Mouse (Mus musculus) ES-E14 (cell line): ENCODE data around the gene Krt73.

Experiments used
- CHD2 ChIP-seq: IDR thresholded peaks from 2 replicates; pipeline ENCODE4 v1.6.1; 2014; ENCODE audit warnings: mild to moderate bottlenecking, low read depth, low read length, inconsistent platforms
- HCFC1 ChIP-seq: IDR thresholded peaks from 2 replicates; pipeline ENCODE4 v1.6.1; 2012; ENCODE audit warnings: low read length, inconsistent platforms, borderline replicate concordance; ENCODE audit not compliant: insufficient read depth
- MAFK ChIP-seq: IDR thresholded peaks from 2 replicates; pipeline ENCODE4 v1.6.1; 2014; ENCODE audit warnings: mild to moderate bottlenecking, low read depth, low read length, inconsistent platforms; ENCODE audit not compliant: insufficient read depth
- ZC3H11A ChIP-seq: IDR thresholded peaks from 2 replicates; pipeline ENCODE4 v1.6.1; 2012; ENCODE audit warnings: low read depth, mild to moderate bottlenecking, inconsistent platforms, low read length, borderline replicate concordance
- ZNF384 ChIP-seq: IDR thresholded peaks from 2 replicates; pipeline ENCODE4 v1.6.1; 2012; ENCODE audit warnings: low read depth, low read length, inconsistent platforms

DNA sequence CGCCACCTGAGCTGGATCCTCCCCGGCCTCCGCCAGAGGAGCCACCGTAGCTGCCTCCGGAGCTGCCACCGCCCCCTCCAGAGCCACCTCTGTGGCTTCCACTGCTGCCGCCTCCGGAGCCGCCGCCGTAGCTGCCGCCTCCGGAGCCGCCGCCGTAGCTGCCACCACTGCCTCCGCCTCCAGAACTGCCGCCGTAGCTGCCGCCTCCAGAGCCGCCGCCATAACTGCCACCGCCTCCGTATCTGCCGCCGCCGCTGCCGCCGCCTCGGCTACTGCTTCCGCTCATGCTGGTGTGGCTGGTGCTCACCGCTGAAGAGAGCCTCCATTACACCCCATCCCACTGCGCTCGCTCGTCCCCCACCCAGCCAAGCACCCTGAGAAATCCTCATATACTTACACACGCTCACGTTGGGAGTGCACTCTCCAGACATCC is 43.8 kb upstream of the Krt73 start:
- no peak for TF ChIP-seq MAFK
- TF ChIP-seq ZNF384 = no peak
- no peak for TF ChIP-seq CHD2
- no peak for TF ChIP-seq HCFC1
- no peak for TF ChIP-seq ZC3H11A
